Mouse (Mus musculus): ENCODE results near the gene Arhgef12. TPM values are rescaled to one million over a fixed set of nuclear protein-coding genes. Genes with fewer than 3 reads are reported as not detected.

The Arhgef12 gene
- polyA plus RNA-seq, 1 experiment from 2014 or later: 12.1 TPM

DNA sequence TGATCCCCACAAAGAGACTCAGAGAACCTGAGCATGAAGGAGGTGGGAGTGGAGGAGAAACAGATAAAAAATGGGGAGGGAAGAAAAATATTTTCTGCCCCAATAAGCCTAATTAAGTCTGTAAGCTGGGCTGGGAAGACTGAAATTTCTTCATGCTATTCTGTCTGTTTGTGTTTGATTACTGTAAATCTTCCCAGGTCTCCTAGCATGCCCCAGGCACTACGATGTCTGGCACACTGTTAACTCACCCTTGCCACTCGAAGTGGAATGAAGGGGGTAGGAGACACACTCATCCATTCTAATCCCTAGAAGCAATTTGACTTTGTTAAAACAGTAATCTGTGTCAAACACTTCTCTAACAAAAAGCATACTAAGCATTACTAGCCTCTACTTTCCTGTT, 35.3 kb downstream of the Arhgef12 start:
- Histone ChIP-seq H3K36me3 (ENCODE audit: control insufficient read depth, insufficient read depth, low read length) (no peaks in the 10 kb centered on the region), H3K4me2 (ENCODE audit: low read depth, low read length) (no peak overlapping the region), H3K9me3 (ENCODE audit: control insufficient read depth, low read length) (no peaks in the 10 kb centered on the region), H3K9ac (ENCODE audit: low read length) (no peak overlapping the region), H3K4me3 (ENCODE audit: low read length) (no peak overlapping the region), H3K4me1 (replicated peaks; ENCODE audit: control insufficient read depth, insufficient read depth, low read length) (peaks cover 11% of the 10 kb centered on the region; the same call in 1 of the 2 replicates), H3K27me3 (ENCODE audit: control insufficient read depth, insufficient read depth, low read depth, low read length) (no peaks in the 10 kb centered on the region), H3K27ac (ENCODE audit: low read length) (no peak overlapping the region)
- 44% methylated on average over 2 of the region's 2 CpGs for WGBS
- no peak for ATAC-seq (ENCODE audit: low read depth)

- H3K4me2 ChIP-seq (ENCODE audit: low read depth, low read length): no peak overlapping the region
- WGBS: 35% methylated on average over 3 of the region's 4 CpGs
- H3K36me3 ChIP-seq (ENCODE audit: control insufficient read depth, insufficient read depth, low read length): no peaks in the 10 kb centered on the region
- peaks cover 15% of the 10 kb centered on the region; the same call in 1 of the 2 replicates for H3K4me1 ChIP-seq (replicated peaks; ENCODE audit: control insufficient read depth, insufficient read depth, low read length)
- H3K9ac ChIP-seq (ENCODE audit: low read length): no peak overlapping the region
- no peak overlapping the region for H3K27ac ChIP-seq (ENCODE audit: low read length)
- no peak overlapping the region for H3K4me3 ChIP-seq (ENCODE audit: low read length)
- no peak for ATAC-seq (ENCODE audit: low read depth)
- H3K27me3 ChIP-seq (ENCODE audit: control insufficient read depth, insufficient read depth, low read depth, low read length): no peaks in the 10 kb centered on the region
- no peaks in the 10 kb centered on the region for H3K9me3 ChIP-seq (ENCODE audit: control insufficient read depth, low read length)
Measured at GRCm38 (mm10) chr9:43071176-43071575, 35.9 kb downstream of the Arhgef12 start.

DNA sequence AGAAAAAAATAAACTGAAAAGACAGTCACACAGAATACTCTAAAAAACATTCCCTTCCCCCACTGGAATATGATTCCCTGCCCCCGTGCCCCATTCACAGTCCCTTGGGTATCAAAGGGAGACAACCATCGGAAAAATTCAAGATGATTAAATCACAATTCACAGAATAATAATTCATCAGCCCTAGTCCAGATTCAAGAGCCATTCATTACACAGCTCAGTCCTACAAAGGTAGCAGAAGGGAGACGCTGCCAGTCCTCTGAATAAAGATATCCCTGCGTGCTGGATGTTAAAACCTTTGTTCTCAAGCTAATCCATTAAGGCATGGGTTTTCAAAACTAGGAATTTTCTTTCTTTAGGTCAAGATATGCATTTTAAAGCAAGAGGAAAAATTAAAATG, 36.5 kb downstream of the Arhgef12 start:
- Histone ChIP-seq H3K4me1 (replicated peaks; ENCODE audit: control insufficient read depth, insufficient read depth, low read length) (peaks cover 15% of the 10 kb centered on the region; the same call in 1 of the 2 replicates), H3K36me3 (ENCODE audit: control insufficient read depth, insufficient read depth, low read length) (no peaks in the 10 kb centered on the region), H3K9me3 (ENCODE audit: control insufficient read depth, low read length) (no peaks in the 10 kb centered on the region), H3K4me3 (ENCODE audit: low read length) (no peak overlapping the region), H3K9ac (ENCODE audit: low read length) (no peak overlapping the region), H3K27me3 (ENCODE audit: control insufficient read depth, insufficient read depth, low read depth, low read length) (no peaks in the 10 kb centered on the region), H3K27ac (ENCODE audit: low read length) (no peak overlapping the region), H3K4me2 (ENCODE audit: low read depth, low read length) (no peak overlapping the region)
- 64% methylated on average over 4 of the region's 4 CpGs for WGBS
- ATAC-seq (ENCODE audit: low read depth): no peak

- Histone ChIP-seq H3K4me2 (ENCODE audit: low read depth, low read length) (no peak overlapping the region), H3K36me3 (ENCODE audit: control insufficient read depth, insufficient read depth, low read length) (no peaks in the 10 kb centered on the region), H3K4me3 (ENCODE audit: low read length) (no peak overlapping the region), H3K27me3 (ENCODE audit: control insufficient read depth, insufficient read depth, low read depth, low read length) (no peaks in the 10 kb centered on the region), H3K27ac (ENCODE audit: low read length) (no peak overlapping the region), H3K9ac (ENCODE audit: low read length) (no peak overlapping the region), H3K4me1 (replicated peaks; ENCODE audit: control insufficient read depth, insufficient read depth, low read length) (peaks cover 15% of the 10 kb centered on the region; the same call in 1 of the 2 replicates), H3K9me3 (ENCODE audit: control insufficient read depth, low read length) (no peaks in the 10 kb centered on the region)
- no peak for ATAC-seq (ENCODE audit: low read depth)
- 73% methylated on average over 2 of the region's 2 CpGs for WGBS
Measured at GRCm38 (mm10) chr9:43070153-43070552, 36.9 kb downstream of the Arhgef12 start.

GRCm38 (mm10) chr9:43067896-43068295, 39.1 kb downstream of the Arhgef12 start:
- Histone ChIP-seq H3K9ac (ENCODE audit: low read length) (no peak overlapping the region), H3K27ac (ENCODE audit: low read length) (no peak overlapping the region), H3K4me1 (replicated peaks; ENCODE audit: control insufficient read depth, insufficient read depth, low read length) (peaks cover 8% of the 10 kb centered on the region; the same call in 1 of the 2 replicates), H3K4me3 (ENCODE audit: low read length) (no peak overlapping the region), H3K27me3 (ENCODE audit: control insufficient read depth, insufficient read depth, low read depth, low read length) (no peaks in the 10 kb centered on the region), H3K9me3 (ENCODE audit: control insufficient read depth, low read length) (no peaks in the 10 kb centered on the region), H3K4me2 (ENCODE audit: low read depth, low read length) (no peak overlapping the region), H3K36me3 (ENCODE audit: control insufficient read depth, insufficient read depth, low read length) (no peaks in the 10 kb centered on the region)
- 63% methylated on average over 3 of the region's 3 CpGs for WGBS
- no peak for ATAC-seq (ENCODE audit: low read depth)

- peaks cover 7% of the 10 kb centered on the region; the same call in 1 of the 2 replicates for H3K4me1 ChIP-seq (replicated peaks; ENCODE audit: control insufficient read depth, insufficient read depth, low read length)
- no peak for ATAC-seq (ENCODE audit: low read depth)
- no peaks in the 10 kb centered on the region for H3K9me3 ChIP-seq (ENCODE audit: control insufficient read depth, low read length)
- H3K36me3 ChIP-seq (ENCODE audit: control insufficient read depth, insufficient read depth, low read length): no peaks in the 10 kb centered on the region
- H3K27ac ChIP-seq (ENCODE audit: low read length): no peak overlapping the region
- no peak overlapping the region for H3K4me2 ChIP-seq (ENCODE audit: low read depth, low read length)
- no peak overlapping the region for H3K9ac ChIP-seq (ENCODE audit: low read length)
- 81% methylated on average over 4 of the region's 4 CpGs for WGBS
- no peak overlapping the region for H3K4me3 ChIP-seq (ENCODE audit: low read length)
- no peaks in the 10 kb centered on the region for H3K27me3 ChIP-seq (ENCODE audit: control insufficient read depth, insufficient read depth, low read depth, low read length)
Measured at GRCm38 (mm10) chr9:43065231-43065630, 41.8 kb downstream of the Arhgef12 start.

GRCm38 (mm10) chr9:43061545-43061944, 45.5 kb downstream of the Arhgef12 start:
- no peak for ATAC-seq (ENCODE audit: low read depth)
- Histone ChIP-seq H3K4me3 (ENCODE audit: low read length) (no peak overlapping the region), H3K4me1 (replicated peaks; ENCODE audit: control insufficient read depth, insufficient read depth, low read length) (peaks cover 1% of the 10 kb centered on the region; the same call in 1 of the 2 replicates), H3K27ac (ENCODE audit: low read length) (no peak overlapping the region), H3K36me3 (ENCODE audit: control insufficient read depth, insufficient read depth, low read length) (no peaks in the 10 kb centered on the region), H3K9me3 (ENCODE audit: control insufficient read depth, low read length) (no peaks in the 10 kb centered on the region), H3K4me2 (ENCODE audit: low read depth, low read length) (no peak overlapping the region), H3K27me3 (ENCODE audit: control insufficient read depth, insufficient read depth, low read depth, low read length) (no peaks in the 10 kb centered on the region), H3K9ac (ENCODE audit: low read length) (no peak overlapping the region)
- WGBS: 44% methylated on average over 1 of the region's 1 CpGs

GRCm38 (mm10) chr9:43050391-43050790, 56.6 kb downstream of the Arhgef12 start:
- Histone ChIP-seq H3K4me2 (ENCODE audit: low read depth, low read length) (no peak overlapping the region), H3K27ac (ENCODE audit: low read length) (peak overlapping the region; percentile 57), H3K9ac (ENCODE audit: low read length) (no peak overlapping the region), H3K4me1 (replicated peaks; ENCODE audit: control insufficient read depth, insufficient read depth, low read length) (peaks cover 14% of the 10 kb centered on the region), H3K4me3 (ENCODE audit: low read length) (no peak overlapping the region), H3K27me3 (ENCODE audit: control insufficient read depth, insufficient read depth, low read depth, low read length) (no peaks in the 10 kb centered on the region), H3K36me3 (ENCODE audit: control insufficient read depth, insufficient read depth, low read length) (no peaks in the 10 kb centered on the region), H3K9me3 (ENCODE audit: control insufficient read depth, low read length) (peaks cover 3% of the 10 kb centered on the region; the same call in 1 of the 2 replicates)
- WGBS: 61% methylated on average over 2 of the region's 2 CpGs
- peak; percentile 76 for ATAC-seq (ENCODE audit: low read depth)

DNA sequence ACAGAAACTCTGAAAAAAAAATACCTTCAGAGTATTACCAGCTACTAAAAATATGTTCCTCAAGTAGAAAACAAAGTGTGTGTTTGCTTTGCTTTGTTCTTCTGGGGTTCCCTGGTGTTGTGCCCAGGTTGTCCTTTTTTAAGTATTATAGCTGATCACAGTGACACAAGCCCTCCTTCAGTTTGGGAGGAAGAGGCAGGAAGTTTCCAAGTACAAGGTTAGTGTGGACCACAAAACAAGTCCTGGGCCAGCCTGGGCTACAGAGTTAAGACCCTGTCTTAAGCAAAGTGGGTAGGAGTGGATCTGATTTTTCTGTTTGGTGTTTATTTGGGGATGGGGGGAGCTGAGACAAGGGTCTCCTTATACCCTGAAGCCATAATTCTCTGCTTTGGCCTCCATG, 62.6 kb downstream of the Arhgef12 start:
- no peak overlapping the region for H3K4me3 ChIP-seq (ENCODE audit: low read length)
- no peak overlapping the region for H3K27ac ChIP-seq (ENCODE audit: low read length)
- peaks cover 2% of the 10 kb centered on the region; the same call in 1 of the 2 replicates for H3K36me3 ChIP-seq (ENCODE audit: control insufficient read depth, insufficient read depth, low read length)
- ATAC-seq (ENCODE audit: low read depth): no peak
- H3K9ac ChIP-seq (ENCODE audit: low read length): no peak overlapping the region
- no peaks in the 10 kb centered on the region for H3K27me3 ChIP-seq (ENCODE audit: control insufficient read depth, insufficient read depth, low read depth, low read length)
- no peaks in the 10 kb centered on the region for H3K9me3 ChIP-seq (ENCODE audit: control insufficient read depth, low read length)
- H3K4me1 ChIP-seq (replicated peaks; ENCODE audit: control insufficient read depth, insufficient read depth, low read length): peaks cover 4% of the 10 kb centered on the region
- no peak overlapping the region for H3K4me2 ChIP-seq (ENCODE audit: low read depth, low read length)

DNA sequence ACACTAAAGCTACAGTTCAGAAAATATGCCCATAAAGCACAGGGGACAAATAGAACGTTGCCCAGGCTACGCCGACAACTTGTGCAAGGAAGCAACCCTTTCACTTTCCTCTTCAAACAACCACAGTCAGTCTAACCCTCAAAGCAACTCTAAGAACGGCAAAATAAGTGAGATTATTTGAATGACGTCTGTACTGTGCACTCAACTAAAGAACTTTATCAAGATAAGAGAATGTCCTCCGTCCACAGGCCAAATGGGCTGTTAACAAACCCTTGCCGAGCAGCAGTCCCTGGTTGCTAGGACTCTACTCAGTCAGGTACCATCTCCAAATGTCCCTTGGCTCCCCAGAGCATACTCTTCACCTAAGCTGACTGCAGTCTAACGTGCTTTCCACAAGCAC, 68.6 kb downstream of the Arhgef12 start:
- Histone ChIP-seq H3K9ac (ENCODE audit: low read length) (no peak overlapping the region; the same call in 1 of the 2 replicates), H3K4me3 (ENCODE audit: low read length) (no peak overlapping the region), H3K27ac (ENCODE audit: low read length) (0 out of 2 replicates have a peak overlapping the region, but pooled peaks have one; percentile 6), H3K4me1 (replicated peaks; ENCODE audit: control insufficient read depth, insufficient read depth, low read length) (peaks cover 26% of the 10 kb centered on the region), H3K36me3 (ENCODE audit: control insufficient read depth, insufficient read depth, low read length) (peaks cover 6% of the 10 kb centered on the region), H3K9me3 (ENCODE audit: control insufficient read depth, low read length) (no peaks in the 10 kb centered on the region), H3K4me2 (ENCODE audit: low read depth, low read length) (no peak overlapping the region), H3K27me3 (ENCODE audit: control insufficient read depth, insufficient read depth, low read depth, low read length) (no peaks in the 10 kb centered on the region)
- ATAC-seq (ENCODE audit: low read depth): 0 out of 2 replicates have a peak, but pooled peaks have one; percentile 28
- WGBS: 49% methylated on average over 8 of the region's 8 CpGs
